28 mouse cellular contexts compared by ENCODE assay signal in the genomic region with DNA sequence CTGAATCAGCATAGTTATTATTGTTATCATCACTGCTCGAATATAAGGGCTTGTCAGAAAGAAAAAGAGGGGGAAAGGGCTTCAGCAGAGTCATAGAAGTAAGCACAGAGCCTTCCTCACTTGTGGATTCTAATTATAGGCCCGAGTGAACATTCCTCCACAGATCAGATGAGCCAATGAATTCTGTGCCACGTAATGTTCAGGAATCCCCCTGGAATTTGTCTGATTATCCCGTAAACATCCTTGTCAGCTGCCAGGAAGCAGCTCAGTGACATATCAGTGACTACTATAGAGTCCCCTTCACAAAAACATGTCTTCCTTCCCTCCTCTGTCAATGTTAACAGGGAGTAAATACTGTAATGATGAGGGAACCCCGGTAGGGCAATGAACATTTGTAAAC. TPM values are rescaled to one million over a fixed set of nuclear protein-coding genes. Genes with fewer than 3 reads are reported as not detected.
DNase-seq lines count a peak whose midpoint lies in the region; ATAC-seq and TF ChIP-seq lines count a peak whose summit lies in the region.
"Had no signal": no experiment of that assay in that cellular context is flagged by ENCODE, and none has a peak within 500 bp of the region (broad histone marks: within the 10 kb centered on the region; RNA-seq: fewer than 3 reads in every experiment).

No protein-coding gene starts in this region.

- peaks cover 10% of the 10 kb centered on the region; the same call in 1 of the 2 replicates for H3K4me1 ChIP-seq in heart, embryonic 11.5 days (ENCODE audit: control insufficient read depth, insufficient read depth, low read length)
- H3K4me1 ChIP-seq in heart, postnatal 0 days (ENCODE audit: control insufficient read depth, insufficient read depth), result peaks cover 6% of the 10 kb centered on the region; the same call in 1 of the 2 replicates
- H3K4me1 ChIP-seq in heart, adult 2 months (ENCODE audit: control insufficient read depth, insufficient read depth, low read length), result no peaks in the 10 kb centered on the region
- H3K4me1 ChIP-seq in midbrain, embryonic 11.5 days (ENCODE audit: control insufficient read depth, insufficient read depth, low read length), result peaks cover 2% of the 10 kb centered on the region; the same call in 1 of the 2 replicates
- peaks cover 9% of the 10 kb centered on the region for H3K4me1 ChIP-seq in midbrain, embryonic 16.5 days (ENCODE audit: control insufficient read depth, insufficient read depth, low read length)
- H3K4me1 ChIP-seq: embryonic facial prominence, embryonic 12.5 days; intestine, embryonic 15.5 days; limb, embryonic 13.5 days; liver, embryonic 13.5 days; lung, embryonic 15.5 days had no signal

- no peak overlapping the region for H3K4me3 ChIP-seq in heart, embryonic 11.5 days (ENCODE audit: low read depth, low read length)
- H3K4me3 ChIP-seq in heart, postnatal 0 days (ENCODE audit: low read depth, low read length), result no peak overlapping the region
- H3K4me3 ChIP-seq in heart, adult 2 months, result no peak overlapping the region
- H3K4me3 ChIP-seq in midbrain, embryonic 11.5 days (ENCODE audit: low read depth, low read length), result no peak overlapping the region
- no peak overlapping the region for H3K4me3 ChIP-seq in midbrain, embryonic 16.5 days (ENCODE audit: low read depth, low read length)
- H3K4me3 ChIP-seq in left cerebral cortex, adult 2 months, result no peak overlapping the region
- H3K4me3 ChIP-seq: embryonic facial prominence, embryonic 12.5 days; erythroblast, embryonic 14.5 days; forebrain, embryonic 12.5 days; intestine, embryonic 15.5 days; layer of hippocampus, adult 2 months; limb, embryonic 13.5 days; liver, embryonic 13.5 days; lung, embryonic 15.5 days; neural tube, embryonic 15.5 days had no signal

- no peak for DNase-seq in heart, adult 9 months (ENCODE audit: low spot score in 2 of 2)
- peak; percentile 45 for DNase-seq in heart, postnatal 0 days (ENCODE audit: low spot score)
- DNase-seq in heart, adult 2 months, result no peak
- DNase-seq in midbrain, embryonic 11.5 days (ENCODE audit: low spot score, missing footprints), result no peak
- DNase-seq in retina, embryonic 14.5 days (ENCODE audit: low spot score), result peak; percentile 22
- DNase-seq in left cerebral cortex, adult 2 months (ENCODE audit: extremely low spot score in 1 of 2, low spot score in 2 of 2), result no peak
- DNase-seq: adrenal gland, postnatal 36 days; cerebellum, adult 11-12 months; cerebellum, postnatal 14 days; gastrocnemius, postnatal 25 days; kidney, postnatal 25 days; liver, embryonic 13.5 days; thymus, adult 18-20 months; thymus, postnatal 36 days had no signal

- H3K9me3 ChIP-seq in heart, embryonic 11.5 days (replicated peaks; ENCODE audit: control insufficient read depth, low read length), result no peaks in the 10 kb centered on the region
- no peaks in the 10 kb centered on the region for H3K9me3 ChIP-seq in heart, postnatal 0 days (replicated peaks; ENCODE audit: control insufficient read depth, low read length)
- H3K9me3 ChIP-seq in midbrain, embryonic 11.5 days (ENCODE audit: control insufficient read depth, low read length), result no peaks in the 10 kb centered on the region
- H3K9me3 ChIP-seq in midbrain, embryonic 16.5 days (replicated peaks; ENCODE audit: control insufficient read depth, low read length, poor library complexity, severe bottlenecking), result no peaks in the 10 kb centered on the region
- H3K9me3 ChIP-seq: embryonic facial prominence, embryonic 12.5 days; forebrain, embryonic 12.5 days; intestine, embryonic 15.5 days; limb, embryonic 13.5 days; liver, embryonic 13.5 days; lung, embryonic 15.5 days; neural tube, embryonic 15.5 days had no signal

- 0 out of 2 replicates have a peak, but pooled peaks have one; percentile 46 for ATAC-seq in heart, embryonic 11.5 days (replicated peaks; ENCODE audit: insufficient number of reproducible peaks, low FRiP score, low TSS enrichment)
- peak; percentile 89 for ATAC-seq in heart, postnatal 0 days (ENCODE audit: insufficient read depth, low read depth)
- ATAC-seq in midbrain, embryonic 11.5 days (ENCODE audit: low FRiP score), result peak; percentile 24; the same call in 1 of the 2 replicates
- ATAC-seq in midbrain, embryonic 16.5 days, result no peak
- ATAC-seq: CD4-positive, CD25-positive, alpha-beta regulatory T cell, adult 4 months; hindbrain, embryonic 16.5 days; intestine, embryonic 15.5 days had no signal

- intact Hi-C loops in heart, adult 2 months (cut with DNase I), result no loop called here
- intact Hi-C loops in left cerebral cortex, adult 2 months (cut with DNase I), result no loop called here

- no peaks in the 10 kb centered on the region for H3K79me2 ChIP-seq in heart, adult 2 months (replicated peaks; ENCODE audit: control insufficient read depth, insufficient read depth, low read length)

- 0 out of 2 replicates have a peak, but pooled peaks have one; percentile 29 for TF ChIP-seq EP300 in heart, postnatal 0 days (IDR thresholded peaks at IDR 0.05; ENCODE audit: low read depth)
- TF ChIP-seq EP300 in heart, adult 2 months (IDR thresholded peaks at IDR 0.05; ENCODE audit: insufficient read depth, low read depth, low read length), result no peak

- TF ChIP-seq POLR2A in heart, adult 2 months (IDR thresholded peaks at IDR 0.05; ENCODE audit: insufficient read depth, low read depth, low read length), result no peak

- H3K27me3 ChIP-seq in heart, embryonic 11.5 days (ENCODE audit: control insufficient read depth, insufficient read depth, low read length), result no peaks in the 10 kb centered on the region
- no peaks in the 10 kb centered on the region for H3K27me3 ChIP-seq in heart, postnatal 0 days (ENCODE audit: control insufficient read depth, insufficient read depth, low read length)
- no peaks in the 10 kb centered on the region for H3K27me3 ChIP-seq in heart, adult 2 months (ENCODE audit: control insufficient read depth, insufficient read depth, low read length)
- H3K27me3 ChIP-seq in midbrain, embryonic 11.5 days (ENCODE audit: control insufficient read depth, insufficient read depth, low read length), result no peaks in the 10 kb centered on the region
- H3K27me3 ChIP-seq in midbrain, embryonic 16.5 days (ENCODE audit: control insufficient read depth, insufficient read depth, low read depth, low read length), result no peaks in the 10 kb centered on the region
- H3K27me3 ChIP-seq: embryonic facial prominence, embryonic 12.5 days; forebrain, embryonic 12.5 days; intestine, embryonic 15.5 days; limb, embryonic 13.5 days; liver, embryonic 13.5 days; lung, embryonic 15.5 days; neural tube, embryonic 15.5 days had no signal

- H3K4me2 ChIP-seq in heart, embryonic 11.5 days, result peak overlapping the region; percentile 19; the same call in 1 of the 2 replicates
- H3K4me2 ChIP-seq in heart, postnatal 0 days (ENCODE audit: low read depth, low read length), result no peak overlapping the region
- H3K4me2 ChIP-seq in midbrain, embryonic 11.5 days, result no peak overlapping the region
- H3K4me2 ChIP-seq in midbrain, embryonic 16.5 days (ENCODE audit: low read length), result no peak overlapping the region
- H3K4me2 ChIP-seq: embryonic facial prominence, embryonic 12.5 days; forebrain, embryonic 12.5 days; intestine, embryonic 15.5 days; limb, embryonic 13.5 days; liver, embryonic 13.5 days; lung, embryonic 15.5 days; neural tube, embryonic 15.5 days had no signal

- no peak for TF ChIP-seq CTCF in heart, postnatal 0 days (IDR thresholded peaks at IDR 0.05; ENCODE audit: low read depth)
- TF ChIP-seq CTCF in heart, adult 2 months (IDR thresholded peaks at IDR 0.05), result no peak
- no peak for TF ChIP-seq CTCF in left cerebral cortex, adult 2 months (IDR thresholded peaks at IDR 0.05)

- no peak overlapping the region for H3K9ac ChIP-seq in heart, embryonic 11.5 days (ENCODE audit: low read depth, low read length)
- no peak overlapping the region for H3K9ac ChIP-seq in heart, postnatal 0 days (replicated peaks; ENCODE audit: low read depth, low read length)
- no peak overlapping the region for H3K9ac ChIP-seq in heart, adult 2 months (ENCODE audit: low read depth, low read length)
- H3K9ac ChIP-seq in midbrain, embryonic 11.5 days (ENCODE audit: low read length), result no peak overlapping the region
- no peak overlapping the region for H3K9ac ChIP-seq in midbrain, embryonic 16.5 days (ENCODE audit: low read depth, low read length)
- H3K9ac ChIP-seq: embryonic facial prominence, embryonic 12.5 days; forebrain, embryonic 12.5 days; intestine, embryonic 15.5 days; limb, embryonic 13.5 days; liver, embryonic 13.5 days; lung, embryonic 15.5 days; neural tube, embryonic 15.5 days had no signal

- H3K27ac ChIP-seq in heart, embryonic 11.5 days (ENCODE audit: low read depth, low read length), result no peak overlapping the region
- peak overlapping the region; percentile 44; the same call in 1 of the 2 replicates for H3K27ac ChIP-seq in heart, postnatal 0 days (ENCODE audit: low read depth)
- H3K27ac ChIP-seq in heart, adult 2 months, result no peak overlapping the region
- no peak overlapping the region for H3K27ac ChIP-seq in midbrain, embryonic 11.5 days (ENCODE audit: low read depth, low read length)
- no peak overlapping the region for H3K27ac ChIP-seq in midbrain, embryonic 16.5 days (ENCODE audit: low read length)
- no peak overlapping the region for H3K27ac ChIP-seq in left cerebral cortex, adult 2 months
- H3K27ac ChIP-seq: embryonic facial prominence, embryonic 12.5 days; forebrain, embryonic 12.5 days; intestine, embryonic 15.5 days; layer of hippocampus, adult 2 months; limb, embryonic 13.5 days; liver, embryonic 13.5 days; lung, embryonic 15.5 days; neural tube, embryonic 15.5 days had no signal

- H3K36me3 ChIP-seq in heart, embryonic 11.5 days (ENCODE audit: control insufficient read depth, insufficient read depth, low read length), result no peaks in the 10 kb centered on the region
- H3K36me3 ChIP-seq in heart, postnatal 0 days (replicated peaks; ENCODE audit: control insufficient read depth, insufficient read depth, low read length), result no peaks in the 10 kb centered on the region
- no peaks in the 10 kb centered on the region; the same call in 1 of the 2 replicates for H3K36me3 ChIP-seq in heart, adult 2 months (ENCODE audit: control insufficient read depth, insufficient read depth, low read length)
- H3K36me3 ChIP-seq in midbrain, embryonic 11.5 days (ENCODE audit: control insufficient read depth, insufficient read depth, low read length), result no peaks in the 10 kb centered on the region
- H3K36me3 ChIP-seq in midbrain, embryonic 16.5 days (ENCODE audit: control insufficient read depth, insufficient read depth, low read length), result no peaks in the 10 kb centered on the region
- H3K36me3 ChIP-seq: embryonic facial prominence, embryonic 12.5 days; forebrain, embryonic 12.5 days; intestine, embryonic 15.5 days; limb, embryonic 13.5 days; liver, embryonic 13.5 days; lung, embryonic 15.5 days; neural tube, embryonic 15.5 days had no signal

- 17% methylated on average over 5 of the region's 5 CpGs for WGBS in heart, embryonic 11.5 days (ENCODE audit: insufficient replicate concordance)
- WGBS in heart, postnatal 0 days, result 5% methylated on average over 5 of the region's 5 CpGs
- WGBS in heart, adult 2 months, result 11% methylated on average over 5 of the region's 5 CpGs
- 44% methylated on average over 5 of the region's 5 CpGs for WGBS in midbrain, embryonic 11.5 days
- WGBS in midbrain, embryonic 16.5 days, result 32% methylated on average over 5 of the region's 5 CpGs

RNA-seq across cellular contexts. Expression of a gene that starts 50.9 kb away (rescaled TPM):
- polyA plus RNA-seq in heart, embryonic 11.5 days (2014; fragmentation: Nextera tagmentation; extraction: Ambion mirVana), result 1.8 and 1.9 TPM in 2 replicates
- total RNA-seq in heart, postnatal 0 days (2014; rRNA removed; ENCODE audit: low replicate concordance), result 5.2 and 9.9 TPM in 2 replicates
- polyA plus RNA-seq in heart, postnatal 0 days (2015; fragmentation: Nextera tagmentation; extraction: Ambion mirVana), result 3.1 and 3.7 TPM in 2 replicates
- total RNA-seq in heart, adult 2 months (2021), result under 1 TPM in 1 of 2 experiments, not detected in 1; 0.05 TPM
- not detected in 2 replicates for polyA plus RNA-seq in heart, adult 2 months (2012; rRNA removed)
- 11.5 and 12.7 TPM in 2 replicates for polyA plus RNA-seq in midbrain, embryonic 11.5 days (2014; fragmentation: Nextera tagmentation; extraction: Ambion mirVana)
- 65.9 and 67.1 TPM in 2 replicates for polyA plus RNA-seq in midbrain, embryonic 16.5 days (2015; fragmentation: Nextera tagmentation; extraction: Ambion mirVana)
- 10 to 100 TPM in 1 of 2 experiments, 1 to 10 TPM in 1; 7.9 to 11.4 TPM for total RNA-seq in left cerebral cortex, adult 2 months (2021)
- total RNA-seq: gastrocnemius, postnatal 25 days; hematopoietic stem cell, adult 5-6 weeks; megakaryocyte progenitor cell, adult 5-6 weeks had no signal
- polyA plus RNA-seq: erythroblast, embryonic 14.5 days had no signal

Comparison
In these comparisons a context has a peak if more than half of its experiments do, and no peak if none do; other contexts are left out.
1. DNase-seq: peak in heart, postnatal 0 days (single experiment) and retina, embryonic 14.5 days (single experiment); none in heart, adult 9 months (0 of 2), heart, adult 2 months (0 of 2), midbrain, embryonic 11.5 days (single experiment) and left cerebral cortex, adult 2 months (0 of 2).